Mouse (Mus musculus): Measurements from ENCODE around the gene Cap2.

- TF ChIP-seq EP300 (IDR thresholded peaks at IDR 0.05; ENCODE audit: insufficient read depth, low read depth, low read length) (no peak), CTCF (IDR thresholded peaks at IDR 0.05) (no peak), POLR2A (IDR thresholded peaks at IDR 0.05; ENCODE audit: insufficient read depth, low read depth, low read length) (no peak)
Observed at GRCm38 (mm10) chr13:46508823-46509222, 7.2 kb downstream of the Cap2 start.

All from heart, adult 2 months (tissue).